Mouse (Mus musculus) CH12.LX (cell line): ENCODE results near the gene Irf5. TPM values are rescaled to one million over a fixed set of nuclear protein-coding genes. Genes with fewer than 3 reads are reported as not detected.

ENCODE experiments used
- DNase-seq: peaks from one replicate; pipeline ENCODE4 v3.0.0-alpha.2; 2013; ENCODE audit errors: extremely low read depth
- H3K27ac ChIP-seq: 2 replicates; pipeline ENCODE4 v1.5.1; 2012; ENCODE audit warnings: low read depth, mild to moderate bottlenecking, control low read depth, moderate library complexity; ENCODE audit not compliant: insufficient read depth
- H3K27me3 ChIP-seq: replicated peaks from 2 replicates; pipeline ENCODE3; 2012; ENCODE audit warnings: inconsistent platforms
- H3K36me3 ChIP-seq, 2 experiments: replicated peaks in 1 of 2; 2 replicates each; pipeline versions ENCODE3 to v1.6.1; 2012; ENCODE audit warnings: inconsistent platforms in 1 of 2, low read length in 1 of 2, mild to moderate bottlenecking in 1 of 2, mixed read lengths in 1 of 2, moderate library complexity in 1 of 2; ENCODE audit not compliant: control insufficient read depth in 1 of 2, insufficient read depth in 1 of 2
- H3K4me1 ChIP-seq, 2 experiments: 2 replicates each; pipeline ENCODE4 v1.6.1; 2012; ENCODE audit warnings: inconsistent platforms in 1 of 2, moderate library complexity in 1 of 2; ENCODE audit not compliant: insufficient read depth in 2 of 2, control insufficient read depth in 1 of 2
- H3K4me2 ChIP-seq: 2 replicates; pipeline ENCODE4 v1.6.1; 2012; ENCODE audit warnings: low read depth, mild to moderate bottlenecking, control low read depth; ENCODE audit not compliant: poor library complexity, insufficient read depth, severe bottlenecking
- H3K4me3 ChIP-seq, 3 experiments: fragments of 150-350 bp in 1 of 3; sonication (generic) in 1 of 3; replicated peaks in 1 of 3; 2 replicates each; pipeline versions ENCODE3 to v1.5.1; 2011 to 2012; ENCODE audit warnings: low read depth in 2 of 3, low read length in 2 of 3, mild to moderate bottlenecking in 2 of 3, moderate library complexity in 2 of 3, control low read depth in 1 of 3, improper control_type of control experiment in 1 of 3, inconsistent platforms in 1 of 3, mixed read lengths in 1 of 3; ENCODE audit not compliant: poor library complexity in 1 of 3
- H3K79me2 ChIP-seq: replicated peaks from 2 replicates; pipeline ENCODE4 v1.6.1; 2012; ENCODE audit warnings: mild to moderate bottlenecking, moderate library complexity; ENCODE audit not compliant: control insufficient read depth, poor library complexity, insufficient read depth, severe bottlenecking; ENCODE audit errors: extremely low read depth
- H3K9ac ChIP-seq: 2 replicates; pipeline ENCODE4 v1.6.1; 2012; ENCODE audit warnings: low read depth, mild to moderate bottlenecking, control low read depth, moderate library complexity; ENCODE audit not compliant: insufficient read depth
- H3K9me3 ChIP-seq: replicated peaks from 2 replicates; pipeline ENCODE3; 2012; ENCODE audit warnings: low read length, inconsistent platforms, mixed read lengths
- BHLHE40 ChIP-seq: IDR thresholded peaks from 2 replicates; pipeline ENCODE4 v1.6.1; 2011; ENCODE audit warnings: mild to moderate bottlenecking, low read depth, low read length, improper control_type of control experiment
- CHD1 ChIP-seq: IDR thresholded peaks from 2 replicates; pipeline ENCODE4 v1.6.1; 2012; ENCODE audit warnings: low read depth, low read length, improper control_type of control experiment, inconsistent platforms
- CTCF ChIP-seq, 2 experiments: IDR thresholded peaks in 1 of 2; conservative IDR thresholded peaks in 1 of 2; 2 replicates each; pipeline ENCODE4 v1.5.1; 2011 to 2012; ENCODE audit warnings: low read depth in 2 of 2, low read length in 2 of 2, improper control_type of control experiment in 1 of 2, inconsistent platforms in 1 of 2, mild to moderate bottlenecking in 1 of 2, moderate library complexity in 1 of 2
- EP300 ChIP-seq: IDR thresholded peaks from 2 replicates; pipeline ENCODE4 v1.6.1; 2011; ENCODE audit warnings: low read length, improper control_type of control experiment
- ETS1 ChIP-seq: conservative IDR thresholded peaks from 2 replicates; pipeline ENCODE4 v1.6.1; 2012; ENCODE audit warnings: low read depth, mild to moderate bottlenecking, inconsistent platforms, low read length, improper control_type of control experiment, moderate library complexity
- HCFC1 ChIP-seq: IDR thresholded peaks from 2 replicates; pipeline ENCODE4 v1.6.1; 2012; ENCODE audit warnings: low read depth, mild to moderate bottlenecking, inconsistent platforms, low read length, improper control_type of control experiment
- IRF4 ChIP-seq: IDR thresholded peaks from 2 replicates; pipeline ENCODE4 v1.6.1; 2014; ENCODE audit warnings: low read depth, mild to moderate bottlenecking, inconsistent platforms, low read length, improper control_type of control experiment
- MAFK ChIP-seq: IDR thresholded peaks from 2 replicates; pipeline ENCODE4 v1.6.1; 2011; ENCODE audit warnings: low read length, improper control_type of control experiment; ENCODE audit not compliant: insufficient replicate concordance
- MYC ChIP-seq: IDR thresholded peaks from 2 replicates; pipeline ENCODE4 v1.6.1; 2011; ENCODE audit warnings: low read depth, mild to moderate bottlenecking, improper control_type of control experiment, low read length
- NELFE ChIP-seq: IDR thresholded peaks from 2 replicates; pipeline ENCODE4 v1.6.1; 2011; ENCODE audit warnings: low read depth, low read length, improper control_type of control experiment
- POLR2A ChIP-seq: IDR thresholded peaks from 2 replicates; pipeline ENCODE4 v1.6.1; 2011; ENCODE audit warnings: low read depth, mild to moderate bottlenecking, improper control_type of control experiment, low read length
- RAD21 ChIP-seq: IDR thresholded peaks from 2 replicates; pipeline ENCODE4 v1.6.1; 2011; ENCODE audit warnings: low read depth, mild to moderate bottlenecking, low read length, improper control_type of control experiment, moderate library complexity
- SMC3 ChIP-seq: IDR thresholded peaks from 2 replicates; pipeline ENCODE4 v1.6.1; 2011; ENCODE audit warnings: low read depth, low read length, improper control_type of control experiment
- TCF12 ChIP-seq: IDR thresholded peaks from 2 replicates; pipeline ENCODE4 v1.6.1; 2014; ENCODE audit warnings: low read depth, mild to moderate bottlenecking, inconsistent platforms, low read length, improper control_type of control experiment
- USF1 ChIP-seq: IDR thresholded peaks from 2 replicates; pipeline ENCODE4 v1.6.1; 2014; ENCODE audit warnings: low read depth, mild to moderate bottlenecking, inconsistent platforms, low read length, improper control_type of control experiment
- ZKSCAN1 ChIP-seq: IDR thresholded peaks from 2 replicates; pipeline ENCODE4 v1.6.1; 2012; ENCODE audit warnings: low read depth, inconsistent platforms, low read length, improper control_type of control experiment, borderline replicate concordance
- ZMIZ1 ChIP-seq: IDR thresholded peaks from 2 replicates; pipeline ENCODE4 v1.6.1; 2012; ENCODE audit warnings: low read depth, mild to moderate bottlenecking, inconsistent platforms, low read length, improper control_type of control experiment
- ZNF384 ChIP-seq: IDR thresholded peaks from 2 replicates; pipeline ENCODE4 v1.6.1; 2012; ENCODE audit warnings: low read depth, low read length, improper control_type of control experiment, inconsistent platforms
- dilution Hi-C: fragments of 300-500 bp; cut with MboI; formaldehyde crosslinking; loops from 2 replicates; pipeline ENCODE4 v1.14.3; 2020; ENCODE audit warnings: low sequenced_read_pairs; ENCODE audit not compliant: extremely low pct_unique_long_range_greater_than_20kb, extremely low pct_ligation_motif_present
- in situ Hi-C: fragments of 300-500 bp; cut with MboI; formaldehyde crosslinking; loops from 3 replicates; pipeline ENCODE4 v1.14.3; 2019; ENCODE audit warnings: low sequenced_read_pairs, low pct_ligation_motif_present, low pct_unique_long_range_greater_than_20kb, mixed read lengths
- polyA plus RNA-seq: library from polyadenylated mRNA; unstranded; fragments of >175 nt; gene quantifications from 2 replicates; pipeline ENCODE4 v1.2.1, GENCODE M21; 2012; ENCODE audit warnings: low read depth; ENCODE audit not compliant: insufficient read length
- total RNA-seq, 2 experiments: library from RNA; depleted of rRNA; stranded (reverse); fragments of 300-350 nt in 1 of 2; fragments of >200 nt in 1 of 2; gene quantifications; 2 replicates each; pipeline ENCODE4 v1.2.3; 2012 to 2014

Irf5 gene
- total and polyA plus RNA-seq, 3 experiments, result 134 to 158 (median 144) TPM

- no peak overlapping the region for H3K9ac ChIP-seq
- peaks cover 66 to 92% of the 10 kb centered on the region in 2 experiments for H3K36me3 ChIP-seq
These were observed 8.9 kb downstream of the Irf5 start for GRCm38 (mm10) chr6:29535316-29535715.

DNA sequence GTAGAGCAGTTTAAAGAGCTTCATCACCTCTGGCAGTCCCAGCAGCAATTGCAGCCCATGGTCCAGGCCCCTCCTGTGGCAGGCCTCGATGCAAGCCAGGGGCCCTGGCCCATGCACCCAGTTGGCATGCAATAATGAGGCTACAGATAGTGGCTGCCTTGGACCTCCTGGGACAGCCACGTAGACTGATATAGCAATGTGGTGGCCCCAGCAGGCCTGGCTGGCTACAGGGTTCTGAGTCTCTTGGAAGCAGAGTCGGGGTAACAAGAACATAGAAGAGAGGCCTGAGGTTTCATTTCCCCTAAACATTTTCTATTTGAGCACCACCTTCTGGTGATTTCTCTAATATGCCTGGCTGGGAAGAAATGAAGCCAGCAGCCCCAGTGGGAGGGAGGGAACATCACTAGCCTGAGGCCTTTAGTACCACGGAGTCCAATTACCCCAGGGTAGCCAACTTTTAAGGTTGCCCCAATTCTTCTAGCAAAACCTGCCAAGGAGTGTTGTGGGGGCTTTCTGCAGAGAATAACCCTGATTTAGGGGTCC lies 10.3 kb downstream of the Irf5 start:
- H3K79me2 ChIP-seq, result peaks cover 10% of the 10 kb centered on the region
- TF ChIP-seq CHD1, result no peak
- peak; percentile 35 for TF ChIP-seq POLR2A
- peak; percentile 78 for TF ChIP-seq SMC3
- TF ChIP-seq TCF12, result 0 out of 2 replicates have a peak, but pooled peaks have one; percentile 19
- no peak for TF ChIP-seq ZMIZ1
- peak in 1 of 2 experiments; percentile 75; a peak in 2 of 4 replicates for TF ChIP-seq CTCF (conservative IDR thresholded peaks at IDR 0.05 in 1 of 2, IDR thresholded peaks at IDR 0.05 in 1 of 2; ENCODE audit: low read depth in 2 of 2, low read length in 2 of 2)
- peak; percentile 89 for TF ChIP-seq IRF4
- peak; percentile 14; the same call in 1 of the 2 replicates for TF ChIP-seq EP300
- TF ChIP-seq ZNF384, result no peak
- TF ChIP-seq RAD21, result peak; percentile 61
- no peak overlapping the region for H3K9ac ChIP-seq
- H3K4me2 ChIP-seq, result no peak overlapping the region
- H3K4me1 ChIP-seq, result peaks cover 10 to 60% of the 10 kb centered on the region in 2 experiments
- peak overlapping the region; percentile 53 for H3K27ac ChIP-seq
- peak; percentile 70 for DNase-seq
- in situ Hi-C loops (no loop called here), dilution Hi-C loops (no loop called here)
- H3K9me3 ChIP-seq, result no peaks in the 10 kb centered on the region
- H3K27me3 ChIP-seq, result no peaks in the 10 kb centered on the region
- peak overlapping the region in 1 of 3 experiments; percentile 12 for H3K4me3 ChIP-seq
- peaks cover 70 to 94% of the 10 kb centered on the region in 2 experiments for H3K36me3 ChIP-seq

More at GRCm38 (mm10) chr6:29535316-29535715, 8.9 kb downstream of the Irf5 start:
- dilution Hi-C loops (no loop called here), in situ Hi-C loops (no loop called here)
- Histone ChIP-seq H3K4me1 (peaks cover 15 to 74% of the 10 kb centered on the region in 2 experiments), H3K27me3 (no peaks in the 10 kb centered on the region), H3K4me3 (no peak overlapping the region), H3K27ac (0 out of 2 replicates have a peak overlapping the region, but pooled peaks have one; percentile 19), H3K9me3 (no peaks in the 10 kb centered on the region), H3K4me2 (no peak overlapping the region), H3K79me2 (peaks cover 23% of the 10 kb centered on the region)
- DNase-seq, result no peak
- TF ChIP-seq TCF12, result no peak
- no peak for TF ChIP-seq EP300
- TF ChIP-seq BHLHE40, result no peak
- no peak for TF ChIP-seq POLR2A
- no peak for TF ChIP-seq ZKSCAN1
- TF ChIP-seq USF1, result no peak
- no peak for TF ChIP-seq MAFK
- no peak for TF ChIP-seq NELFE
- no peak for TF ChIP-seq ZMIZ1
- TF ChIP-seq RAD21, result no peak
- no peak for TF ChIP-seq HCFC1
- no peak for TF ChIP-seq MYC
- no peak for TF ChIP-seq SMC3
- no peak for TF ChIP-seq ETS1
